Comparison of ENCODE assay signal across 14 mouse cellular contexts in genomic region chr10:69327362-69327761, GRCm38 (mm10).
"Had no signal": no experiment of that assay in that cellular context is flagged by ENCODE, and none has a peak within 500 bp of the region (broad histone marks: within the 10 kb centered on the region; RNA-seq: fewer than 3 reads in every experiment).

No protein-coding gene starts in this region.

- H3K27ac ChIP-seq: kidney, postnatal 0 days; limb, embryonic 12.5 days; liver, embryonic 14.5 days; neural tube, embryonic 12.5 days had no signal

- H3K9me3 ChIP-seq: limb, embryonic 12.5 days; neural tube, embryonic 12.5 days had no signal

- H3K9ac ChIP-seq: limb, embryonic 12.5 days; liver, embryonic 14.5 days; neural tube, embryonic 12.5 days had no signal

- H3K4me3 ChIP-seq: limb, embryonic 12.5 days; neural tube, embryonic 12.5 days had no signal

- H3K4me2 ChIP-seq: limb, embryonic 12.5 days; neural tube, embryonic 12.5 days had no signal

- DNase-seq: kidney, adult 11 months; kidney, adult 9 months; kidney, postnatal 36 days; layer of hippocampus, adult 9-11 months; layer of hippocampus, postnatal 36 days; liver; lung, adult 18-20 months; lung, postnatal 36 days; thymus, adult 18-20 months; thymus, postnatal 36 days had no signal

- H3K27me3 ChIP-seq: limb, embryonic 12.5 days; neural tube, embryonic 12.5 days had no signal

- H3K4me1 ChIP-seq: limb, embryonic 12.5 days; neural tube, embryonic 12.5 days had no signal

- H3K36me3 ChIP-seq: limb, embryonic 12.5 days; neural tube, embryonic 12.5 days had no signal
